ENCODE assay signal across 30 mouse cellular contexts in genomic region chr14:97611438-97611837, GRCm38 (mm10).
"Had no signal": no experiment of that assay in that cellular context is flagged by ENCODE, and none has a peak within 500 bp of the region (broad histone marks: within the 10 kb centered on the region; RNA-seq: fewer than 3 reads in every experiment).

No protein-coding gene starts in this region.

- H3K27ac ChIP-seq: left cerebral cortex, adult 2 months; limb, embryonic 10.5 days; limb, embryonic 12.5 days; limb, embryonic 13.5 days; limb, embryonic 15.5 days; liver, embryonic 12.5 days; liver, embryonic 13.5 days; liver, embryonic 14.5 days; liver, embryonic 15.5 days; macrophage; midbrain, embryonic 10.5 days; midbrain, embryonic 12.5 days; midbrain, embryonic 13.5 days; midbrain, embryonic 15.5 days; neural tube, embryonic 12.5 days; neural tube, embryonic 13.5 days had no signal

- H3K4me1 ChIP-seq: limb, embryonic 10.5 days; limb, embryonic 12.5 days; limb, embryonic 13.5 days; limb, embryonic 15.5 days; liver, embryonic 12.5 days; liver, embryonic 13.5 days; liver, embryonic 15.5 days; megakaryocyte, embryonic 14.5 days; midbrain, embryonic 12.5 days; midbrain, embryonic 13.5 days; midbrain, embryonic 15.5 days; neural tube, embryonic 12.5 days; neural tube, embryonic 13.5 days had no signal

- H3K4me2 ChIP-seq: limb, embryonic 12.5 days; limb, embryonic 13.5 days; limb, embryonic 15.5 days; liver, embryonic 11.5 days; liver, embryonic 12.5 days; liver, embryonic 13.5 days; liver, embryonic 15.5 days; midbrain, embryonic 11.5 days; midbrain, embryonic 12.5 days; midbrain, embryonic 13.5 days; midbrain, embryonic 15.5 days; neural tube, embryonic 12.5 days; neural tube, embryonic 13.5 days had no signal

- H3K9me3 ChIP-seq: limb, embryonic 10.5 days; limb, embryonic 12.5 days; limb, embryonic 13.5 days; limb, embryonic 15.5 days; liver, embryonic 12.5 days; liver, embryonic 13.5 days; liver, embryonic 15.5 days; megakaryocyte, embryonic 14.5 days; midbrain, embryonic 10.5 days; midbrain, embryonic 12.5 days; midbrain, embryonic 13.5 days; midbrain, embryonic 15.5 days; neural tube, embryonic 12.5 days; neural tube, embryonic 13.5 days had no signal

- H3K4me3 ChIP-seq: left cerebral cortex, adult 2 months; limb, embryonic 10.5 days; limb, embryonic 12.5 days; limb, embryonic 13.5 days; limb, embryonic 15.5 days; liver, embryonic 12.5 days; liver, embryonic 13.5 days; liver, embryonic 15.5 days; megakaryocyte, embryonic 14.5 days; midbrain, embryonic 10.5 days; midbrain, embryonic 12.5 days; midbrain, embryonic 13.5 days; midbrain, embryonic 15.5 days; myocyte; neural tube, embryonic 12.5 days; neural tube, embryonic 13.5 days had no signal

- H3K9ac ChIP-seq: limb, embryonic 12.5 days; limb, embryonic 13.5 days; limb, embryonic 15.5 days; liver, embryonic 12.5 days; liver, embryonic 13.5 days; liver, embryonic 14.5 days; liver, embryonic 15.5 days; liver, postnatal 0 days; midbrain, embryonic 12.5 days; midbrain, embryonic 13.5 days; midbrain, embryonic 15.5 days; neural tube, embryonic 12.5 days; neural tube, embryonic 13.5 days had no signal

- H3K27me3 ChIP-seq: limb, embryonic 12.5 days; limb, embryonic 13.5 days; limb, embryonic 15.5 days; liver, embryonic 12.5 days; liver, embryonic 13.5 days; liver, embryonic 15.5 days; megakaryocyte, embryonic 14.5 days; midbrain, embryonic 12.5 days; midbrain, embryonic 13.5 days; midbrain, embryonic 15.5 days; neural tube, embryonic 12.5 days; neural tube, embryonic 13.5 days had no signal

- ATAC-seq: liver, embryonic 12.5 days; liver, postnatal 0 days; lung, postnatal 0 days; midbrain, embryonic 13.5 days; midbrain, embryonic 15.5 days; midbrain, embryonic 16.5 days had no signal

- H3K36me3 ChIP-seq: limb, embryonic 10.5 days; limb, embryonic 12.5 days; limb, embryonic 13.5 days; limb, embryonic 15.5 days; liver, embryonic 12.5 days; liver, embryonic 13.5 days; liver, embryonic 15.5 days; midbrain, embryonic 10.5 days; midbrain, embryonic 12.5 days; midbrain, embryonic 13.5 days; midbrain, embryonic 15.5 days; neural tube, embryonic 12.5 days; neural tube, embryonic 13.5 days had no signal

- DNase-seq: left cerebral cortex, postnatal 4 days; liver; liver, embryonic 13.5 days; liver, postnatal 0 days; lung, adult 2 months; lung, postnatal 14 days; lung, postnatal 36 days; lung, postnatal 4 days; midbrain, embryonic 14.5 days had no signal
